Mouse (Mus musculus): ENCODE results near the gene Awat2.

GRCm38 (mm10) chrX:100428693-100429092 is 13.8 kb downstream of the Awat2 start, which contains the start of gene Otud6a:
- no peak for TF ChIP-seq CTCF (IDR thresholded peaks at IDR 0.05; ENCODE audit: control insufficient read depth, insufficient read depth, insufficient replicate concordance, low read depth, low read length)
- TF ChIP-seq POLR2A (IDR thresholded peaks at IDR 0.05; ENCODE audit: control insufficient read depth, low read depth, low read length) = peak; percentile 71; the same call in 1 of the 2 replicates
